Comparison of ENCODE assay signal across 8 mouse cellular contexts in the genomic region with DNA sequence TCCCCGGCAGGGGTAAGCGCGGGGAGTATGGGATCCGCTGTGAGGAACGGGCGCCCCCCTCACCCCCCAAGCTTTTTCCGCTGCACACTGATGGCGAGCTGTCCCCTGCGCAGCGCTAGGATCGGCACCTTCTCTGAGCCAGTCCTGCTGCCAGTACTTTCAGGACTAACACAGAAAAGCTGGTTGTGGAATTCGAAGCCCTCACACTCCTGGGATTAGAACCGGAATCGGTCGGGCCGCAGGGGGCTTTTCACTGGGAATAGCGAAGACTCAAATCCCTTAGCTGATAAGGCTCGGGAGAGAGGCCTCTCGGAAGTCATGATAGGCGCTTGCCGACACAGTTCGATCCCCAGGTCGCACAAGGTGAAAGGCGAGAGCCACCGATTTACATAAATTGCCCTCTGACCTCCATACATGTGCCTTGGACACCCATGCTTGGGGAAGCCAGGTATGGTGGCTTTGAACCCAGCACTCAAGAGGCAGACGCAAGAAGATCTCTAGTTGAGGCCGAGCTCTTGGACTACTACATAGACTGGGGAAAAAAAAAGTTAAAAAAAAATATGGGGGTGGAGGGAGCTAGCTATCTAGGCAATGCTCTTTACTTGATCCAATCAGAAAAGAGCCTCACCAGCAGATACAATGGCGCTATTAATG. TPM values are rescaled to one million over a fixed set of nuclear protein-coding genes. Genes with fewer than 3 reads are reported as not detected.
DNase-seq lines count a peak whose midpoint lies in the region; ATAC-seq and TF ChIP-seq lines count a peak whose summit lies in the region.

No protein-coding gene starts in this region.

- H3K27ac ChIP-seq in left cerebral cortex, adult 2 months, result peak overlapping the region; percentile 100
- H3K27ac ChIP-seq in bone marrow, adult 2 months (ENCODE audit: control insufficient read depth, insufficient read depth, low read depth, low read length, poor library complexity), result peak overlapping the region; percentile 96
- peak overlapping the region; percentile 96 for H3K27ac ChIP-seq in hindbrain, embryonic 15.5 days (replicated peaks)

- H3K36me3 ChIP-seq in hindbrain, embryonic 15.5 days, result no peaks in the 10 kb centered on the region
- H3K36me3 ChIP-seq in myocyte (ENCODE audit: control insufficient read depth, insufficient read depth), result no peaks in the 10 kb centered on the region

- no peak overlapping the region for H3ac ChIP-seq in myocyte (ENCODE audit: control insufficient read depth, insufficient read length)

- no peak for TF ChIP-seq CTCF in left cerebral cortex, adult 2 months (IDR thresholded peaks at IDR 0.05)
- no peak for TF ChIP-seq CTCF in bone marrow, adult 2 months (IDR thresholded peaks at IDR 0.05; ENCODE audit: control insufficient read depth, insufficient read depth, low read length)

- peak overlapping the region; percentile 86 for H3K4me3 ChIP-seq in left cerebral cortex, adult 2 months
- H3K4me3 ChIP-seq in bone marrow, adult 2 months (replicated peaks; ENCODE audit: control insufficient read depth, low read depth, low read length), result peak overlapping the region; percentile 84
- peak overlapping the region; percentile 70 for H3K4me3 ChIP-seq in hindbrain, embryonic 15.5 days
- peak overlapping the region; percentile 21 for H3K4me3 ChIP-seq in myocyte

- no peaks in the 10 kb centered on the region for H3K79me2 ChIP-seq in myocyte (ENCODE audit: control insufficient read depth, insufficient read depth)

- peaks cover 8% of the 10 kb centered on the region for H3K27me3 ChIP-seq in hindbrain, embryonic 15.5 days
- no peaks in the 10 kb centered on the region for H3K27me3 ChIP-seq in myocyte (ENCODE audit: control insufficient read depth, insufficient read depth, insufficient read length)

- H3K9me3 ChIP-seq in hindbrain, embryonic 15.5 days, result no peaks in the 10 kb centered on the region

- no peak; the same call in 1 of the 2 replicates for ATAC-seq in hindbrain, embryonic 15.5 days (ENCODE audit: low FRiP score, low read depth)
- ATAC-seq in granulocyte monocyte progenitor cell, adult 5-6 weeks (replicated peaks; ENCODE audit: poor library complexity, severe bottlenecking), result no peak

- TF ChIP-seq POLR2A in bone marrow, adult 2 months (IDR thresholded peaks at IDR 0.05; ENCODE audit: borderline replicate concordance, control insufficient read depth, low read depth, low read length), result no peak
- no peak for TF ChIP-seq POLR2A in myocyte (IDR thresholded peaks at IDR 0.05; ENCODE audit: insufficient read length, low read depth)

- 2% methylated on average over 28 of the region's 28 CpGs for WGBS in bone marrow, adult 2 months
- 7% methylated on average over 28 of the region's 28 CpGs for WGBS in hindbrain, embryonic 15.5 days

- H3K4me2 ChIP-seq in hindbrain, embryonic 15.5 days, result peak overlapping the region; percentile 91
- H3K4me2 ChIP-seq in myocyte (ENCODE audit: low read depth), result peak overlapping the region; percentile 90

- no peak for DNase-seq in left cerebral cortex, adult 2 months (ENCODE audit: extremely low spot score in 1 of 2, low spot score in 2 of 2)
- DNase-seq in left cerebral cortex, postnatal 4 days, result no peak
- DNase-seq in right cerebral cortex, postnatal 14 days, result no peak
- no peak for DNase-seq in gastrocnemius, postnatal 10 days

- H3K4me1 ChIP-seq in bone marrow, adult 2 months (ENCODE audit: control insufficient read depth, insufficient read depth, low read length), result peaks cover 8% of the 10 kb centered on the region
- peaks cover 23% of the 10 kb centered on the region for H3K4me1 ChIP-seq in hindbrain, embryonic 15.5 days (replicated peaks)

- H3K9ac ChIP-seq in hindbrain, embryonic 15.5 days, result peak overlapping the region; percentile 87

- intact Hi-C loops in left cerebral cortex, adult 2 months (cut with DNase I), result loop anchor here (1.0 to 2.0 kb wide), 3 partner anchors 36 to 195 kb away; a partner anchor contains a TSS
- intact Hi-C loops in left cerebral cortex, postnatal 4 days (cut with DNase I), result loop anchor here (10.0 kb wide), 1 partner anchor 289 kb away; a partner anchor contains a TSS

TF ChIP-seq in myocyte, 11 proteins besides CTCF, POLR2A, EP300 and RAD21:
- no peak for TF ChIP-seq CEBPB (IDR thresholded peaks at IDR 0.05; ENCODE audit: insufficient read depth, poor library complexity, severe bottlenecking)
- no peak for TF ChIP-seq POLR2AphosphoS2 (IDR thresholded peaks at IDR 0.05; ENCODE audit: insufficient read length, low read depth)
- no peak for TF ChIP-seq USF1 (IDR thresholded peaks at IDR 0.05; ENCODE audit: low read depth)
TF ChIP-seq in myocyte: peak in this region for 0.

RNA-seq across cellular contexts. Expression of a gene that starts 6.2 kb away (rescaled TPM):
- total RNA-seq in left cerebral cortex, adult 2 months (2021), result 10 to 100 TPM; 51.5 to 54.4 TPM
- 10 to 100 TPM; 39.0 to 40.9 TPM for total RNA-seq in left cerebral cortex, postnatal 4 days (2021)
- 29.4 and 48.6 TPM in 2 replicates for polyA plus RNA-seq in bone marrow, adult 2 months (2011; ENCODE audit: insufficient read depth, insufficient read length, low replicate concordance, missing spikeins)
- polyA plus RNA-seq in hindbrain, embryonic 15.5 days (2015; fragmentation: Nextera tagmentation; extraction: Ambion mirVana), result 31.5 and 32.5 TPM in 2 replicates
- 11.6 TPM for polyA plus RNA-seq in myocyte (2012; fragmentation: generic; extraction: Trizol)
- 10 to 100 TPM in 1 of 2 experiments, 1 to 10 TPM in 1; 6.0 to 14.4 TPM for total RNA-seq in gastrocnemius, postnatal 10 days (2021)
- total RNA-seq in granulocyte monocyte progenitor cell, adult 5-6 weeks (2014; fragmentation: Nextera tagmentation), result 49.1 and 63.7 TPM in 2 replicates
- 40.8 and 53.1 TPM in 2 replicates for total RNA-seq in granulocyte monocyte progenitor cell, adult 5-6 weeks (2017)

RNA-seq across cellular contexts. Expression of a gene that starts 7.1 kb away (rescaled TPM):
- not detected for total RNA-seq in left cerebral cortex, adult 2 months (2021)
- total RNA-seq in left cerebral cortex, postnatal 4 days (2021), result not detected
- polyA plus RNA-seq in bone marrow, adult 2 months (2011; ENCODE audit: insufficient read depth, insufficient read length, low replicate concordance, missing spikeins), result not detected in 2 replicates
- not detected in 2 replicates for polyA plus RNA-seq in hindbrain, embryonic 15.5 days (2015; fragmentation: Nextera tagmentation; extraction: Ambion mirVana)
- not detected for polyA plus RNA-seq in myocyte (2012; fragmentation: generic; extraction: Trizol)
- not detected for total RNA-seq in gastrocnemius, postnatal 10 days (2021)
- total RNA-seq in granulocyte monocyte progenitor cell, adult 5-6 weeks (2014; fragmentation: Nextera tagmentation), result not detected in 2 replicates
- total RNA-seq in granulocyte monocyte progenitor cell, adult 5-6 weeks (2017), result not detected in 2 replicates

RNA-seq across cellular contexts. Expression of a gene that starts 25.7 kb away (rescaled TPM):
- total RNA-seq in left cerebral cortex, adult 2 months (2021), result not detected
- total RNA-seq in left cerebral cortex, postnatal 4 days (2021), result not detected
- not detected in 2 replicates for polyA plus RNA-seq in bone marrow, adult 2 months (2011; ENCODE audit: insufficient read depth, insufficient read length, low replicate concordance, missing spikeins)
- polyA plus RNA-seq in hindbrain, embryonic 15.5 days (2015; fragmentation: Nextera tagmentation; extraction: Ambion mirVana), result not detected in 2 replicates
- polyA plus RNA-seq in myocyte (2012; fragmentation: generic; extraction: Trizol), result not detected
- total RNA-seq in gastrocnemius, postnatal 10 days (2021), result not detected
- total RNA-seq in granulocyte monocyte progenitor cell, adult 5-6 weeks (2014; fragmentation: Nextera tagmentation), result not detected in 2 replicates
- not detected in 2 replicates for total RNA-seq in granulocyte monocyte progenitor cell, adult 5-6 weeks (2017)

RNA-seq across cellular contexts. Expression of a gene that starts 37.1 kb away (rescaled TPM):
- total RNA-seq in left cerebral cortex, adult 2 months (2021), result not detected
- total RNA-seq in left cerebral cortex, postnatal 4 days (2021), result not detected
- not detected in 2 replicates for polyA plus RNA-seq in bone marrow, adult 2 months (2011; ENCODE audit: insufficient read depth, insufficient read length, low replicate concordance, missing spikeins)
- 0.44 and 0.47 TPM in 2 replicates for polyA plus RNA-seq in hindbrain, embryonic 15.5 days (2015; fragmentation: Nextera tagmentation; extraction: Ambion mirVana)
- not detected for polyA plus RNA-seq in myocyte (2012; fragmentation: generic; extraction: Trizol)
- not detected for total RNA-seq in gastrocnemius, postnatal 10 days (2021)
- not detected in 2 replicates for total RNA-seq in granulocyte monocyte progenitor cell, adult 5-6 weeks (2014; fragmentation: Nextera tagmentation)
- total RNA-seq in granulocyte monocyte progenitor cell, adult 5-6 weeks (2017), result not detected in 2 replicates

RNA-seq across cellular contexts. Expression of a gene that starts 52.0 kb away (rescaled TPM):
- total RNA-seq in left cerebral cortex, adult 2 months (2021), result 1 to 10 TPM; 3.3 to 4.7 TPM
- 1 to 10 TPM; 7.4 to 8.1 TPM for total RNA-seq in left cerebral cortex, postnatal 4 days (2021)
- polyA plus RNA-seq in bone marrow, adult 2 months (2011; ENCODE audit: insufficient read depth, insufficient read length, low replicate concordance, missing spikeins), result not detected in 2 replicates
- polyA plus RNA-seq in hindbrain, embryonic 15.5 days (2015; fragmentation: Nextera tagmentation; extraction: Ambion mirVana), result 16.4 and 16.5 TPM in 2 replicates
- polyA plus RNA-seq in myocyte (2012; fragmentation: generic; extraction: Trizol), result 0.04 TPM
- total RNA-seq in gastrocnemius, postnatal 10 days (2021), result not detected
- total RNA-seq in granulocyte monocyte progenitor cell, adult 5-6 weeks (2014; fragmentation: Nextera tagmentation), result not detected in 2 replicates
- not detected in 2 replicates for total RNA-seq in granulocyte monocyte progenitor cell, adult 5-6 weeks (2017)

Comparison
In these comparisons a context has a peak if more than half of its experiments do, and no peak if none do; other contexts are left out.
1. H3K4me3 ChIP-seq: peak in every context shown above with its lines; median percentile 86 in left cerebral cortex, adult 2 months; 84 in bone marrow, adult 2 months; 70 in hindbrain, embryonic 15.5 days; 21 in myocyte.